Mouse (Mus musculus) left cerebral cortex, postnatal 10 days (tissue): ENCODE data around the gene D630039A03Rik. TPM values are rescaled to one million over a fixed set of nuclear protein-coding genes. Genes with fewer than 3 reads are reported as not detected.
A peak's percentile ranks its signal among the peaks of the same experiment; 100 is the strongest.

ENCODE experiments used
- DNase-seq, 2 experiments: peaks; one replicate each; pipeline ENCODE4 v3.0.0; 2021 to 2022; ENCODE audit warnings: low spot score in 2 of 2, mixed read lengths in 1 of 2; ENCODE audit errors: extremely low spot score in 1 of 2
- intact Hi-C: fragments of 180-260 bp; cut with DNase I; formaldehyde crosslinking; loops from one replicate; pipeline ENCODE4 v1.15.1; 2025
- total RNA-seq, 2 experiments: library from RNA; stranded (reverse); gene quantifications; 2 replicates each; pipeline ENCODE4 v1.2.3; 2021

Gene D630039A03Rik
- total RNA-seq, 2 experiments from 2014 or later: 0.11 to 0.28 TPM

GRCm38 (mm10) chr4:57862269-57862986, 53.7 kb downstream of the D630039A03Rik start:
- intact Hi-C loops: no loop called here
- no peak for DNase-seq

DNA sequence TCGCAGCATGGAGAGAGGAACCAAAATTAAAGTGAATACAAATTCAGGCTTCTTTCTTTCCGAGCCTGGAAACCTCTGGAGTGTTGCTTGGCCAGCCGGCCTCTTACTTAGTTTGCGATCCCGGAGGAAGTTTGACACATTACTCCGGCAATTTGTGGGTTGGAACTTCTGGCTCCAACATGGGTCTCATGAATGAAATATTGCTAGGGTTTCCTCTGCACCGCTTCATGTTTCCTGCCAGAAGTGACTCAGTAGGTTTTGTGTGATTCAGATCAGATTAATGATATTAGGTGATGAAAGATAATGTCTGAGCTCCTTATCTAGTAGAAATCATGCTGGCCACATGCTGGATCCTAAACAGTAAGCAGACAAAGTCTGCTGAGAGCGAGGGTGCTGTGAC, 54.2 kb downstream of the D630039A03Rik start:
- no peak for DNase-seq
- intact Hi-C loops: no loop called here

GRCm38 (mm10) chr4:57861166-57861565, 54.9 kb downstream of the D630039A03Rik start:
- no peak for DNase-seq
- intact Hi-C loops: no loop called here

DNA sequence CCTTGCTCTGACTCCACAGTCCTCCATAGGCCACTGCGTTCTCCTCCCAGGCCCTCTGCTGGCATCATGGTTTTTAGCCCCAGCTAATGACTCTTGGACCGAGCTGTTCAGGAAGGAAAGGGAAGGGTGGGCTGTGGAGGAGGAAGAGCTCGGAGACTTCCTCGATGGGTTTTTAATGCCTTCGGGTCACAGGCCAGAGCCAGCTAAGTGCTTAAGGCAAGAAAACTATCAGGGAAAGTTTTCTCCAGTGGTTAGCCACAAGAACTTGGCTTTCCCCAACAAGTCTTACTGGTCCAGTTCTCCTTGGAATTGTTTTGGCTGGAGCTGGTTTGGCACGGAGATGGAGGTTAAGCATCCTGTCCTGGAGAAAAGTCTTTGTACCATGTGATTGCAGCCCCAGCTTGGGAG, 55.9 kb downstream of the D630039A03Rik start:
- intact Hi-C loops: no loop called here
- DNase-seq: peak in 1 of 2 experiments; percentile 22

Other genes starting within 250 kb of the D630039A03Rik start
- 10 to 100 TPM; 36.2 to 38.9 TPM for gene Akap2, start 198.6 kb downstream of the D630039A03Rik start, total RNA-seq
- 100 to 1,000 TPM; 198 to 208 TPM for gene Txn1, start 40.1 kb upstream of the D630039A03Rik start, total RNA-seq
- gene Txndc8, start 92.8 kb upstream of the D630039A03Rik start, total RNA-seq: not detected